Mouse (Mus musculus): Measurements from ENCODE around the gene Slc15a2.

DNA sequence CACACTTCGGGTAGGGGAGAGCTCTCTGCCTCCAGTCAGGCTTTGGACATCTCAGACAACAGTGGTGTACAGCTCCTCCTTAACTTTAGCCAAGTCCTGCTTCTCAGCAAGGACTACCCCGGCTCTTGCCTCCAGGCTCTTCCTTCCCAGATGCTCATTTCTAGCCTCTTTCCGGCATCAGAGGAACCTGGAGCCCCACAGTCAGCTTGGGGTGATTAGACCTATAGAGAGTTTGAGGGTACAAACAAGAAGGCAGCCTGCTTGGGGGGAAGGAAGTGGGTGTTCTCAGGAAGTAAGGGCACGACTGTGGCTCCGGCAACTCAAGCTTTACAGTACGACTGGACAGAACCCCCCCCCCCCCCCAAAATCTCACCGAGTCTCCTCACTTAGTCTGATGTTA is 76.0 kb downstream of the Slc15a2 start:
- no peak for TF ChIP-seq CTCF (IDR thresholded peaks at IDR 0.05; ENCODE audit: borderline replicate concordance, insufficient read depth, low read length)
- TF ChIP-seq POLR2A (IDR thresholded peaks at IDR 0.05; ENCODE audit: low read depth, low read length): no peak

All from embryonic fibroblast, embryonic 13.5 days (primary cell).